Comparison of ENCODE assay signal across 8 mouse cellular contexts in genomic region chr3:108562133-108562730, GRCm38 (mm10). TPM values are rescaled to one million over a fixed set of nuclear protein-coding genes. Genes with fewer than 3 reads are reported as not detected.
A peak's percentile ranks its signal among the peaks of the same experiment; 100 is the strongest.
DNase-seq lines count a peak whose midpoint lies in the region; ATAC-seq and TF ChIP-seq lines count a peak whose summit lies in the region.

Tmem167b (minus strand) TSS chr3:108562466.

- H3K27ac ChIP-seq in embryonic facial prominence, embryonic 13.5 days, result peak within 1 kb of the TSS; percentile 94
- peak within 1 kb of the TSS; percentile 88 for H3K27ac ChIP-seq in kidney, adult 2 months (ENCODE audit: insufficient read depth, low read depth, low read length)
- peak within 1 kb of the TSS; percentile 89 for H3K27ac ChIP-seq in limb, embryonic 12.5 days
- peak within 1 kb of the TSS; percentile 89 for H3K27ac ChIP-seq in midbrain, embryonic 15.5 days
- peak within 1 kb of the TSS; percentile 89 for H3K27ac ChIP-seq in spleen, adult 2 months (ENCODE audit: insufficient read depth, low read length)

- no peaks in the 10 kb centered on the region for H3K27me3 ChIP-seq in embryonic facial prominence, embryonic 13.5 days
- no peaks in the 10 kb centered on the region for H3K27me3 ChIP-seq in kidney, adult 2 months (replicated peaks; ENCODE audit: control insufficient read depth, insufficient read depth, low read length)
- H3K27me3 ChIP-seq in limb, embryonic 12.5 days, result no peaks in the 10 kb centered on the region
- H3K27me3 ChIP-seq in midbrain, embryonic 15.5 days (replicated peaks), result no peaks in the 10 kb centered on the region
- H3K27me3 ChIP-seq in spleen, adult 2 months (ENCODE audit: control insufficient read depth, insufficient read depth, low read length), result no peaks in the 10 kb centered on the region

- WGBS in embryonic facial prominence, embryonic 13.5 days, result under 1% methylated on average over 45 of the region's 45 CpGs
- WGBS in kidney, adult 2 months, result under 1% methylated on average over 45 of the region's 45 CpGs
- WGBS in limb, embryonic 12.5 days, result under 1% methylated on average over 45 of the region's 45 CpGs
- under 1% methylated on average over 45 of the region's 45 CpGs for whole genome bisulfite sequencing in midbrain, embryonic 15.5 days
- under 1% methylated on average over 44 of the region's 45 CpGs for WGBS in spleen, adult 2 months

- peaks cover 19% of the 10 kb centered on the region for H3K4me1 ChIP-seq in embryonic facial prominence, embryonic 13.5 days
- H3K4me1 ChIP-seq in kidney, adult 2 months (ENCODE audit: control insufficient read depth, insufficient read depth, low read length), result peaks cover 2% of the 10 kb centered on the region; the same call in 1 of the 2 replicates
- peaks cover 10% of the 10 kb centered on the region for H3K4me1 ChIP-seq in limb, embryonic 12.5 days (replicated peaks)
- H3K4me1 ChIP-seq in midbrain, embryonic 15.5 days, result peaks cover 17% of the 10 kb centered on the region
- H3K4me1 ChIP-seq in spleen, adult 2 months (ENCODE audit: control insufficient read depth, insufficient read depth, insufficient read length), result peaks cover 2% of the 10 kb centered on the region; the same call in 1 of the 2 replicates

- no peaks in the 10 kb centered on the region for H3K9me3 ChIP-seq in embryonic facial prominence, embryonic 13.5 days
- H3K9me3 ChIP-seq in limb, embryonic 12.5 days, result no peaks in the 10 kb centered on the region
- no peaks in the 10 kb centered on the region for H3K9me3 ChIP-seq in midbrain, embryonic 15.5 days

- H3K4me2 ChIP-seq in embryonic facial prominence, embryonic 13.5 days, result peak within 1 kb of the TSS; percentile 91
- peak within 1 kb of the TSS; percentile 73 for H3K4me2 ChIP-seq in limb, embryonic 12.5 days
- peak within 1 kb of the TSS; percentile 67 for H3K4me2 ChIP-seq in midbrain, embryonic 15.5 days

- DNase-seq in 3134 (ENCODE audit: extremely low read depth, insufficient read length, low spot score), result peak; percentile 93
- peak; percentile 96 for DNase-seq in adrenal gland, postnatal 36 days
- DNase-seq in heart, adult 18-20 months, result peak; percentile 99
- DNase-seq in kidney, adult 2 months, result peak; percentile 99
- DNase-seq in spleen, adult 2 months (ENCODE audit: low read depth in 1 of 2, low spot score in 2 of 2), result peak; percentile 96 to 97

- H3K36me3 ChIP-seq in embryonic facial prominence, embryonic 13.5 days, result peaks cover 27% of the 10 kb centered on the region
- no peaks in the 10 kb centered on the region; the same call in 1 of the 2 replicates for H3K36me3 ChIP-seq in kidney, adult 2 months (ENCODE audit: control insufficient read depth, insufficient read depth, low read length)
- peaks cover 29% of the 10 kb centered on the region for H3K36me3 ChIP-seq in limb, embryonic 12.5 days
- H3K36me3 ChIP-seq in midbrain, embryonic 15.5 days (replicated peaks), result peaks cover 12% of the 10 kb centered on the region
- H3K36me3 ChIP-seq in spleen, adult 2 months (ENCODE audit: control insufficient read depth, insufficient read depth, low read length), result peaks cover 16% of the 10 kb centered on the region

- 0 out of 2 replicates have a peak, but pooled peaks have one; percentile 17 for TF ChIP-seq CTCF in kidney, adult 2 months (conservative IDR thresholded peaks at IDR 0.05; ENCODE audit: insufficient read depth, insufficient read length, low read depth, low read length)
- peak; percentile 9; the same call in 1 of the 2 replicates for TF ChIP-seq CTCF in spleen, adult 2 months (IDR thresholded peaks at IDR 0.05; ENCODE audit: extremely low read depth, insufficient read depth, insufficient read length, insufficient replicate concordance)

- ATAC-seq in embryonic facial prominence, embryonic 13.5 days (ENCODE audit: insufficient number of reproducible peaks, insufficient read depth, low FRiP score, low TSS enrichment, low read depth), result peak; percentile 95
- ATAC-seq in limb, embryonic 12.5 days (ENCODE audit: insufficient number of reproducible peaks, insufficient read depth, low FRiP score, low TSS enrichment, low read depth), result peak; percentile 97
- peak; percentile 98 for ATAC-seq in midbrain, embryonic 15.5 days (replicated peaks)

- peak; percentile 38 for TF ChIP-seq POLR2A in kidney, adult 2 months (IDR thresholded peaks at IDR 0.05; ENCODE audit: low read depth, low read length)
- peak; percentile 52 for TF ChIP-seq POLR2A in spleen, adult 2 months (IDR thresholded peaks at IDR 0.05; ENCODE audit: low read depth, low read length)

- peak within 1 kb of the TSS; percentile 80 for H3K4me3 ChIP-seq in embryonic facial prominence, embryonic 13.5 days
- H3K4me3 ChIP-seq in kidney, adult 2 months (ENCODE audit: insufficient read depth, low read depth, low read length), result peak within 1 kb of the TSS; percentile 91
- peak within 1 kb of the TSS; percentile 79 for H3K4me3 ChIP-seq in limb, embryonic 12.5 days (replicated peaks)
- H3K4me3 ChIP-seq in midbrain, embryonic 15.5 days, result peak within 1 kb of the TSS; percentile 53
- H3K4me3 ChIP-seq in spleen, adult 2 months (ENCODE audit: extremely low read depth, insufficient read depth, insufficient read length), result peak within 1 kb of the TSS; percentile 85

- peak within 1 kb of the TSS; percentile 87 for H3K9ac ChIP-seq in embryonic facial prominence, embryonic 13.5 days
- peak within 1 kb of the TSS; percentile 79 for H3K9ac ChIP-seq in limb, embryonic 12.5 days (replicated peaks)
- peak within 1 kb of the TSS; percentile 61 for H3K9ac ChIP-seq in midbrain, embryonic 15.5 days

RNA-seq across cellular contexts. Expression of gene Tmem167b, which starts in this region (rescaled TPM):
- total RNA-seq in adrenal gland, postnatal 36 days (2021), result 10 to 100 TPM; 55.1 to 65.9 TPM
- 45.5 and 46.3 TPM in 2 replicates for polyA plus RNA-seq in embryonic facial prominence, embryonic 13.5 days (2015; fragmentation: Nextera tagmentation; extraction: Ambion mirVana)
- 10 to 100 TPM; 30.4 to 30.6 TPM for total RNA-seq in heart, adult 18-20 months (2021)
- 6.4 and 7.5 TPM in 2 replicates for polyA plus RNA-seq in kidney, adult 2 months (2012; rRNA removed)
- polyA plus RNA-seq in limb, embryonic 12.5 days (2016; fragmentation: Nextera tagmentation; extraction: Ambion mirVana), result 37.4 and 39.2 TPM in 2 replicates
- 56.1 TPM in 2 replicates for polyA plus RNA-seq in midbrain, embryonic 15.5 days (2015; fragmentation: Nextera tagmentation; extraction: Ambion mirVana)
- 2.4 and 2.6 TPM in 2 replicates for polyA plus RNA-seq in spleen, adult 2 months (2012; rRNA removed)

Comparison
In these comparisons a context has a peak if more than half of its experiments do, and no peak if none do; other contexts are left out.
1. Peak in every context shown above with its lines: DNase-seq, ATAC-seq, H3K4me3 ChIP-seq and H3K27ac ChIP-seq.